Mouse (Mus musculus) lung, postnatal 0 days (tissue): ENCODE measurements around the gene Ptprcap.

Experiments
- CTCF ChIP-seq: IDR thresholded peaks from 2 replicates; pipeline ENCODE4 v1.5.1; 2016; ENCODE audit warnings: antibody characterized with exemption, mild to moderate bottlenecking
- EP300 ChIP-seq: IDR thresholded peaks from 2 replicates; pipeline ENCODE4 v1.6.1; 2016; ENCODE audit warnings: antibody characterized with exemption, mild to moderate bottlenecking, control low read depth

GRCm38 (mm10) chr19:4144550-4145498, 8.6 kb upstream of the Ptprcap start:
- no peak for TF ChIP-seq CTCF
- no peak for TF ChIP-seq EP300
